Mouse (Mus musculus) testis, adult 2 months (tissue): ENCODE measurements around the gene Spast. TPM values are rescaled to one million over a fixed set of nuclear protein-coding genes. Genes with fewer than 3 reads are reported as not detected.

Experiments used
- H3K27ac ChIP-seq: fragments of 200-500 bp; 2 replicates; pipeline ENCODE4 v1.5.1; 2012; ENCODE audit warnings: low read depth, low read length; ENCODE audit not compliant: control insufficient read depth, insufficient read depth
- H3K27me3 ChIP-seq: fragments of 200-500 bp; 2 replicates; pipeline ENCODE4 v1.6.1; 2012; ENCODE audit warnings: mild to moderate bottlenecking, low read length, moderate library complexity; ENCODE audit not compliant: control insufficient read depth, insufficient read depth
- H3K36me3 ChIP-seq: fragments of 200-500 bp; 2 replicates; pipeline ENCODE4 v1.6.1; 2012; ENCODE audit warnings: mild to moderate bottlenecking, low read length; ENCODE audit not compliant: control insufficient read depth, insufficient read depth
- H3K4me1 ChIP-seq: fragments of 200-500 bp; 2 replicates; pipeline ENCODE4 v1.6.1; 2012; ENCODE audit warnings: low read length; ENCODE audit not compliant: control insufficient read depth, insufficient read depth
- H3K4me3 ChIP-seq: fragments of 200-500 bp; 2 replicates; pipeline ENCODE4 v1.5.1; 2012; ENCODE audit warnings: low read depth, mild to moderate bottlenecking, low read length, moderate library complexity, mixed read lengths; ENCODE audit not compliant: control insufficient read depth
- CTCF ChIP-seq: fragments of 200-500 bp; IDR thresholded peaks from 2 replicates; pipeline ENCODE4 v1.5.1; 2012; ENCODE audit warnings: low read depth, mild to moderate bottlenecking, inconsistent platforms, low read length, moderate library complexity; ENCODE audit not compliant: control insufficient read depth, insufficient read depth, insufficient replicate concordance
- POLR2A ChIP-seq: fragments of 200-500 bp; IDR thresholded peaks from 2 replicates; pipeline ENCODE4 v1.6.1; 2012; ENCODE audit warnings: low read depth, mild to moderate bottlenecking, inconsistent platforms, low read length, moderate library complexity; ENCODE audit not compliant: control insufficient read depth
- polyA plus RNA-seq: library from polyadenylated mRNA; depleted of rRNA; stranded (reverse); fragments of >200 nt; gene quantifications from 2 replicates; pipeline ENCODE4 v1.2.3, GENCODE M21; 2012; rRNA removed

The Spast gene
- polyA plus RNA-seq, 1 experiment = 22.0 TPM

GRCm38 (mm10) chr17:74431481-74431880 lies 92.7 kb downstream of the Spast start:
- Histone ChIP-seq H3K4me1 (peaks cover 2% of the 10 kb centered on the region; the same call in 1 of the 2 replicates), H3K4me3 (no peak overlapping the region), H3K27ac (no peak overlapping the region), H3K36me3 (no peaks in the 10 kb centered on the region), H3K27me3 (no peaks in the 10 kb centered on the region)
- TF ChIP-seq POLR2A (no peak), CTCF (no peak)

- peak overlapping the region; percentile 66 for H3K4me3 ChIP-seq
- TF ChIP-seq POLR2A = no peak
- TF ChIP-seq CTCF = no peak
- H3K36me3 ChIP-seq = no peaks in the 10 kb centered on the region
- H3K27ac ChIP-seq = no peak overlapping the region
- peaks cover 3% of the 10 kb centered on the region for H3K4me1 ChIP-seq
- H3K27me3 ChIP-seq = no peaks in the 10 kb centered on the region
Observed at GRCm38 (mm10) chr17:74432631-74433030, 93.8 kb downstream of the Spast start.

GRCm38 (mm10) chr17:74437762-74438161 lies 99.0 kb downstream of the Spast start:
- H3K27me3 ChIP-seq = no peaks in the 10 kb centered on the region
- TF ChIP-seq CTCF (no peak), POLR2A (no peak)
- H3K27ac ChIP-seq = no peak overlapping the region
- H3K4me1 ChIP-seq = peaks cover 3% of the 10 kb centered on the region
- H3K36me3 ChIP-seq = no peaks in the 10 kb centered on the region
- H3K4me3 ChIP-seq = peak overlapping the region; percentile 84

GRCm38 (mm10) chr17:74440486-74440885 lies 101.7 kb downstream of the Spast start:
- Histone ChIP-seq H3K36me3 (no peaks in the 10 kb centered on the region), H3K4me1 (peaks cover 3% of the 10 kb centered on the region), H3K27ac (no peak overlapping the region), H3K27me3 (no peaks in the 10 kb centered on the region), H3K4me3 (no peak overlapping the region)
- no peak for TF ChIP-seq CTCF
- TF ChIP-seq POLR2A = no peak

Other genes with a start within 250 kb of the Spast start
- gene Memo1, start 43.5 kb upstream of the Spast start, polyA plus RNA-seq = 94.5 and 110 TPM in 2 replicates
- gene Dpy30, start 15.0 kb upstream of the Spast start, polyA plus RNA-seq = 133 and 159 TPM in 2 replicates
- 10.0 and 12.1 TPM in 2 replicates for gene Slc30a6, start 56.6 kb downstream of the Spast start, polyA plus RNA-seq
- gene Nlrc4, start 120.2 kb downstream of the Spast start, polyA plus RNA-seq = 0.66 and 0.77 TPM in 2 replicates
- 12.2 and 16.1 TPM in 2 replicates for gene Yipf4, start 150.5 kb downstream of the Spast start, polyA plus RNA-seq
- 26.0 and 26.3 TPM in 2 replicates for gene Birc6, start 189.3 kb downstream of the Spast start, polyA plus RNA-seq